Mouse (Mus musculus) yolk sac, embryonic 10.5 days (tissue): Measurements from ENCODE around the gene Rassf4.

ENCODE experiments used
- DNase-seq: peaks from one replicate; pipeline ENCODE4 v3.0.0-alpha.2; 2017; ENCODE audit warnings: low spot score

The Rassf4 gene

GRCm38 (mm10) chr6:116671768-116672167 is 2.0 kb downstream of the Rassf4 start:
- DNase-seq = no peak

- DNase-seq = no peak
Measured at GRCm38 (mm10) chr6:116671031-116671430, 2.7 kb downstream of the Rassf4 start.

GRCm38 (mm10) chr6:116670144-116670543 is 3.6 kb downstream of the Rassf4 start:
- no peak for DNase-seq

- DNase-seq = no peak
Measured at GRCm38 (mm10) chr6:116668682-116669470, 4.9 kb downstream of the Rassf4 start.

GRCm38 (mm10) chr6:116667382-116667781 is 6.4 kb downstream of the Rassf4 start:
- no peak for DNase-seq

GRCm38 (mm10) chr6:116666892-116667291 is 6.9 kb downstream of the Rassf4 start:
- no peak for DNase-seq

- no peak for DNase-seq
Measured at GRCm38 (mm10) chr6:116666085-116666750, 7.5 kb downstream of the Rassf4 start.

- no peak for DNase-seq
Measured at GRCm38 (mm10) chr6:116664830-116665229, 8.9 kb downstream of the Rassf4 start.

GRCm38 (mm10) chr6:116664031-116664430 is 9.7 kb downstream of the Rassf4 start:
- DNase-seq = no peak

- no peak for DNase-seq
Measured at GRCm38 (mm10) chr6:116663364-116663763, 10.4 kb downstream of the Rassf4 start.

- DNase-seq = peak; percentile 62
Measured at GRCm38 (mm10) chr6:116653684-116654454, 19.9 kb downstream of the Rassf4 start.

- no peak for DNase-seq
Measured at GRCm38 (mm10) chr6:116653191-116653590, 20.6 kb downstream of the Rassf4 start.

- peak; percentile 46 for DNase-seq
Measured at GRCm38 (mm10) chr6:116651437-116652118, 22.2 kb downstream of the Rassf4 start.

GRCm38 (mm10) chr6:116650406-116650805 is 23.3 kb downstream of the Rassf4 start, which contains the start of gene Depp1:
Gene Depp1, plus strand, starts transcription at chr6:116650609.
- peak; percentile 89 for DNase-seq

GRCm38 (mm10) chr6:116649811-116650210 is 23.9 kb downstream of the Rassf4 start:
- DNase-seq = no peak

GRCm38 (mm10) chr6:116647763-116648162 is 26.0 kb downstream of the Rassf4 start:
- DNase-seq = peak; percentile 79

- DNase-seq = no peak
Measured at GRCm38 (mm10) chr6:116644335-116644734, 29.4 kb downstream of the Rassf4 start.

GRCm38 (mm10) chr6:116643881-116644280 is 29.9 kb downstream of the Rassf4 start:
- no peak for DNase-seq

GRCm38 (mm10) chr6:116642942-116643341 is 30.8 kb downstream of the Rassf4 start:
- no peak for DNase-seq

- no peak for DNase-seq
Measured at GRCm38 (mm10) chr6:116639663-116640062, 34.1 kb downstream of the Rassf4 start.

GRCm38 (mm10) chr6:116638871-116639270 is 34.9 kb downstream of the Rassf4 start:
- no peak for DNase-seq

GRCm38 (mm10) chr6:116637496-116637895 is 36.3 kb downstream of the Rassf4 start:
- DNase-seq = no peak
